Mouse (Mus musculus): ENCODE results near the gene Atmin.
A peak's percentile ranks its signal among the peaks of the same experiment; 100 is the strongest.

Atmin gene

DNA sequence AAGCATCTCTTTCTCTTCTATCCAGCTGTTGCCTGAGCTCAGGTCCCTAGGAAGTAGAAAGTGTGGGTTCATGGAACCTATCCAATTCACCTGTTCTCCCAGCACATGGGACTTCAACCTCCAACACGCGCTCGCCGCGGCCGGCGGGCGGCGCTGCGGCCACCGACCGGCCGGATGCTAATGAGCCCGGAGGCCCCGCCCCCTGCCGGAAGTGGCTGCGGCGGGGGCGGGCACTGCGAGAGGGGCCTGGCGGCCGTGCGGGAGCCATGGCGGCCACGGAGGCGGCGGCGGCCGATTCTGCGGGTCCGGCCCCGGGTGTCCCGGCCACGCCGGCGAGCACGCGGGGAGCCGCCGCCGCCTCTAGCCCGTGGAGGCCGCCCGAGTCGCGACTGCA is at the start of gene Atmin:
TSS of gene Atmin (plus strand) at position 233 of the 394 bp plus-strand sequence.
- DNase-seq: peak; percentile 90

- no peak for DNase-seq
Measured at GRCm38 (mm10) chr8:116893938-116894337, 49.3 kb upstream of the Atmin start.

- no peak for DNase-seq
Measured at GRCm38 (mm10) chr8:116895521-116895920, 47.7 kb upstream of the Atmin start.

DNA sequence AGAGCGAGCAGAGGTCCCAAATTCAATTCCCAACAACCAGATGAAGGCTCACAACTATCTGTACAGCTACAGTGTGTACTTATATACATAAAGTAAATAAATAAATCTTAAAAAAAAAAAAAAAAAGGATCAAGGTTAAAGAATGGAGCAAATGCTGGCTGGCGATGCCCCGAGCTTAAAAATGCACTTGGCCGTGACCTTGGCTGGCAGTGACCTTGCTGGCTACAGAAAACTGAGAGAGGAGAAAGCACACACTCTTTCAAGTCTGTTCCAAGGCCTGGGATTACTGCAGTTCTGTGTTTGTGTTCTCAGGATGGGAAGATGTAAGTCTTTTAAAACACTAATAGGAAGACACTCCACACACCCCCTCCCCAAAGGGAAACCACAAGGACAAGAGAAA is 38.5 kb upstream of the Atmin start:
- no peak for DNase-seq

GRCm38 (mm10) chr8:116905252-116905651 is 37.9 kb upstream of the Atmin start:
- DNase-seq: no peak

- DNase-seq: no peak
Measured at GRCm38 (mm10) chr8:116905836-116906235, 37.4 kb upstream of the Atmin start.

- DNase-seq: no peak
Measured at GRCm38 (mm10) chr8:116921005-116921336, 22.2 kb upstream of the Atmin start.

GRCm38 (mm10) chr8:116921337-116922059 is 21.7 kb upstream of the Atmin start, which contains the start of the genes Cmc2 and Cenpn:
Gene Cmc2, minus strand, starts transcription at chr8:116921455.
Gene Cenpn, plus strand, starts transcription at chr8:116921730.
- DNase-seq: peak; percentile 94

GRCm38 (mm10) chr8:116922060-116922757 is 21.0 kb upstream of the Atmin start:
- DNase-seq: no peak

- DNase-seq: no peak
Measured at GRCm38 (mm10) chr8:116923526-116923925, 19.7 kb upstream of the Atmin start.

GRCm38 (mm10) chr8:116927880-116928279 is 15.3 kb upstream of the Atmin start:
- DNase-seq: no peak

DNA sequence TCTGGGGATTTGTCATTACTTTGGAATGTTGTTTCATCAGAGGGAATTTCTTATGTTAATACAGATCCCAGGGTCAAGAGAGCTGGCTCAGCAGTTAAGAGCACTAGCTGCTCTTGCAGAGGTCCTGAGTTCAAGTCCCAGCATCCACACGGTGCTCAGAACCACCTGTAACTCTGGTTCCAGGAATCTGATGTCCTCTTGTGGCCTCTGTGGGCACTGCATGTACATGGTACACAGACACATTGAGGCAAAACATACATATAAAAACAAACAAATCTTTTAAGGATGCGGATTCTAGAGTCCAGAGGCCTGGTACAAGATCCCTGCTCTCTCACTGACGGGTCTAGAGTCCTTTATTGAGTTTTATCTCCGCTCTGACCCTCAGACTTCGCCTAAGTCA is 14.6 kb upstream of the Atmin start:
- DNase-seq: no peak

GRCm38 (mm10) chr8:116934976-116935375 is 8.2 kb upstream of the Atmin start:
- no peak for DNase-seq

DNA sequence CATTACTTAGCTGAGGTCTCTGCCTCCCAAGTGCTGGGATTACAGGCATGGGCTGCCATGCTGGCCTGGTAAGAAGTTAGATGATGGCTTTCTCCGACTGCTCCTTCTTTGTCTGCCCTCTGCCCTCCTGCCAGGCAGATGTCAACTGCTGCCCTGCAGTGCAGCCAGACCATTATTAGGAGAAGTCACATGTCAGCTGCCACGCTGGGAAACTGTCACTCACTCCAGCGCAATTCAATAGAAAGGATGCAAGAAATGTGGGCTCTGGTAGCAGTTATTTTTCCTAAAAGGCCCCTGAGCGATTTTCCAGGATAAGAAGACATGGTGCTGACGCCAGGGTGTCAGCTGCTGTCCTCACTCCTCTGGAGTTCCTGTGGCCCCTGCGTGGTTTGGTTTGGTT is 7.7 kb upstream of the Atmin start:
- DNase-seq: no peak

- DNase-seq: no peak
Measured at GRCm38 (mm10) chr8:116942284-116943058, 722 bp upstream of the Atmin start.

DNA sequence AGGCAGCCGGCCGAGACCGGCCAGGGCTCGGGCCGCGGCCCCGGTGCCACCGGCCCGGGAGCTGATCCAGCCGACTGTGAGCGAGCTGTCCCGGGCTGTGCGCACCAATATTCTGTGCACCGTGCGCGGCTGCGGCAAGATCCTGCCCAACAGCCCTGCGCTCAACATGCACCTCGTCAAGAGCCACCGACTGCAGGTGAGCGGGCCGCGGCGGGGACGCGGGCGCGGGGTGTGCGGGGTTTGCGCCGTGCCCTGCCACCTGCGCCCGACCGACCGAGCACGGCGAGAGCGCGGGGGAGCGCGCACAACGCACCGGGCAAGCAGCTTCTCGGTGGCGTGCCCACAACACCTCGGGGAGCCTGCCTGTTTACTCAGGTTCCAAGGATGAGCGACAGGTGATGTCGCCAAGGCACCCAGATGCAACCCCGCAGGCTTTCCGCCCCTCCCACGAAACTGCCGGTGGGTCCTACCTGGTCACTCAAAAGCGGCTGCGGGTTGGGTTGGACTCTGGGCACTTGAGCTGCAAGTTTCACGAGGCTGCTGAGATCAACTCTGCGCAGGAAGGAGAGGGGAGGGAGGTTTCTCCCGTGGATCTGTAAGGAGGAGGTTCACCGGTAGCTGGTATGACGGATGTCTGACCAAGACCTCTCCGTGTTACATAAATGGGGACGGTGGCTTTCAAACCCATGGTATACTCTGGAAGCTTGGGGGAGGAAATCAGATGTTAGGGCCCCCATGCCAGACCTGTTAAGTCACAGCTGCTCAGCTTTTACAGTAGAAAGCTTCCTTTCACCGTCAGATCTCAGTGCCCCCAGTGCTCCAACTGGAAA is 577 bp downstream of the Atmin start:
- peak; percentile 69 for DNase-seq

GRCm38 (mm10) chr8:116944385-116944696 is 1.1 kb downstream of the Atmin start:
- no peak for DNase-seq

DNA sequence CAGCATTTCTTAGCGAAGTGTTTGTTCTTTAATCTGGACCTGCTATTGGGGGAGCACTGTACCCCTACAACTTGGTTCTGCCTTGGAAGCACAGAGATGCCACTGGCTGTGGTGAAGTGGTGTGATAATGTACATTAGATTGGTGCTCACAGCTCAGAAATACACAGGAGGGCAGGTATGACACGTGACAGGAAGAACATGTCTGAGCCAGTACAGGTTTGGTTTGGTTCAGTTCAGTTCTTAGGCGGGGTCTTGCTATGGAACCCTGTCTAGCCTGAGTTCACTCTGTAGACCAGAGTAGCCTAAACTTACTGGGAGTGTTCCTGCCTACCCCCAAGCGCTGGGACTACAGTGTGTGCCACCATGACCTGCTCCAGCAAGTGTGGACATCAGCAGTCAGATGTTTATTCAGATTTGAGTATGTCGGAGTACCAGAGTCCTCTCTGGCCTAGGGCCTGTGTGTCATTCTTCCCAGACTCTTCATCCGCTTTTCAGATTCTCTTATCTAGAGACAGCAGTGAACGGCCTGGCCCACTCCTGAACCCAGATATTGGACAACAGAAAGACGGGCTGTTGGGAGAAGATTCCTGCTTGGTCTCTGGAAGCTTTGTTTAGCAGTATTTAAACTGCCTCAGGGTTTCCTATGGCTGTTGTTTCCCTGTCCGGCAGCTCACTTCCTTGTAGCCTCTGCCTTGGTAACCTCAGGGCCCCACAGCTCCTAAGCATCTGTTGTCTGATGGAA is 2.1 kb downstream of the Atmin start:
- no peak for DNase-seq

- DNase-seq: no peak
Measured at GRCm38 (mm10) chr8:116946268-116946838, 3.2 kb downstream of the Atmin start.

DNA sequence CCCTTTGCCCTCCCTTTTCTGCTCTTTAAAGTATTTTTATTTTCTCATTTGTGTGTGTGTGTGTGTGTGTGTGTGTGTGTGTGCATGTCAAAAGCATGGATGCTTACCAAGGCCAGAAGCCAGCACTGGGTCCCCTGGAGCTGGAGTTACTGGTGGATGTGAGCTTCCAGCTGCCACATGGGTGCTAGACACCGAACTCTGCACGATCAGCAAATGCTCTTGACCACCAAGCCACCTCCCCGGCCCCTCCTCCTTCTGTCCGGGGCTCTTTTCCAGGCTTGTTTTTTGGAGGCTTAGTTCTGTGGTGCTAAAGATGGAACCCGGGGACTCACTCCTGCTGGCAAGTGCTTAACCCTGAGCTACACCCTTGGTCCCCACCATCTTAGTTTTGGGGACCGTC is 3.7 kb downstream of the Atmin start:
- no peak for DNase-seq

DNA sequence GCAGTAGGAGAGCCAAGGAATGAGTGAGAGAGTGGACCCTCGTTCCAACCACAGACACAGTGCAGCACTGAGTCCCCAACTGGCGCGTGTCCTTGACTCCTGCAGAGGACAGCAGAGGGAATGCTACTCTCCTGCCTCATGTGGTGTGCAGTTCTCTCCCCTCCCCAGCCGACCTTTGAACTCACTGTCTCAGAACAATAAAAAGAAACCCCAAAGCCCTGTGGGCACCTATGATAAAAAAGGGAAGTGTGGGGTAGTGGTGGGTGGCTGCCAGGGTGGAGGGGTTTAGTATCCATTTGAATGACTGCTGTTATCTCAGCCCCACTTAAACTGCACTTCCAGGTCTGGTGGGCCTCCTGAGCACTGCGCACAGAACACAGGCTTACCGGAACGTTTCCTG is 4.4 kb downstream of the Atmin start:
- DNase-seq: no peak

GRCm38 (mm10) chr8:116951369-116951768 is 8.2 kb downstream of the Atmin start:
- DNase-seq: no peak
